Mouse (Mus musculus) neural tube, embryonic 14.5 days (tissue): ENCODE measurements at regions not wholly inside any gene's neighbourhood (a gene's known extent, or its start where the extent isn't known, plus 50 kb on each side); places are given as distances from the start of the nearest gene placed in this dataset.

Source experiments
- ATAC-seq: fragments of 200-750 bp; cut with Nextera tagmentation; 2 replicates; pipeline ENCODE4 v1.8.0; 2017; ENCODE audit warnings: low read depth, mild to moderate bottlenecking, moderate TSS enrichment, moderate library complexity
- H3K27ac ChIP-seq: fragments of 300-500 bp; sonication (generic); 2 replicates; pipeline ENCODE4 v1.5.1; 2014; ENCODE audit warnings: low read depth, mild to moderate bottlenecking, control low read depth, low read length, moderate library complexity, mixed read lengths
- H3K27me3 ChIP-seq: fragments of 300-500 bp; sonication (generic); 2 replicates; pipeline ENCODE4 v1.6.1; 2014; ENCODE audit warnings: low read length; ENCODE audit not compliant: control insufficient read depth, insufficient read depth
- H3K36me3 ChIP-seq: fragments of 300-500 bp; sonication (generic); 2 replicates; pipeline ENCODE4 v1.6.1; 2014; ENCODE audit warnings: low read length, mixed read lengths; ENCODE audit not compliant: control insufficient read depth, insufficient read depth
- H3K4me1 ChIP-seq: fragments of 300-500 bp; sonication (generic); 2 replicates; pipeline ENCODE4 v1.6.1; 2014; ENCODE audit warnings: low read length; ENCODE audit not compliant: control insufficient read depth, insufficient read depth
- H3K4me2 ChIP-seq: fragments of 300-500 bp; sonication (generic); 2 replicates; pipeline ENCODE4 v1.6.1; 2014; ENCODE audit warnings: mild to moderate bottlenecking, low read depth, low read length, control low read depth
- H3K4me3 ChIP-seq: fragments of 300-500 bp; sonication (generic); 2 replicates; pipeline ENCODE4 v1.5.1; 2014; ENCODE audit warnings: low read depth, low read length, control low read depth, mixed read lengths
- H3K9ac ChIP-seq: fragments of 300-500 bp; sonication (generic); replicated peaks from 2 replicates; pipeline ENCODE4 v1.6.1; 2014; ENCODE audit warnings: low read depth, mild to moderate bottlenecking, control low read depth, low read length, mixed read lengths
- H3K9me3 ChIP-seq: fragments of 300-500 bp; sonication (generic); 2 replicates; pipeline ENCODE4 v1.6.1; 2016; ENCODE audit warnings: low read length; ENCODE audit not compliant: control insufficient read depth
- WGBS: fragments of 180-500 bp; shearing (Covaris S2); extraction: QIAGEN DNeasy Blood & Tissue Kit; methylation state at CpG from one replicate; pipeline ENCODE4 v1.1.7; 2014; 5-methylcytosine and 5-hydroxymethylcytosine counted together

GRCm38 (mm10) chr13:112228846-112229245, 59.4 kb upstream of the Ankrd55 start:
- WGBS = 88% methylated on average over 4 of the region's 4 CpGs
- H3K27ac ChIP-seq = no peak overlapping the region

DNA sequence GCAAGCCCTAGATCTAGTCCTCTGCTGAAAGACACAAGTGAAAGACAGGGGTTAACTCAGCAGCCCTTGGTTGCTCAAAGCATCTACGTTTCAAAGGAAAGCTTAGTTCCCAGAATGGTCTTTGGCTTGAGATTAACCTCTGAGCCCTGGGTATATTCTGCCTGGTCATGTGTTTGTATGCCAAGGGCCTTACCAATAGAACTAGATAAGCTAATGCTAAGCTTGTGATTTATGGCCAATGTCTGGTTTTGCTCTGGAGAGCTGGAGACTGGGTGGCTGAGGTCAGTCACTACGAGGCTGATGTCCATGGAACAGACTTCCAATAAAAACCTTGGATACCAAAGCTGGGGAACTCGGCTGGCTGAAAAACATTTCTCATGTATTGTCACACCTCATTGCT, 58.1 kb upstream of the Ankrd55 start:
- Histone ChIP-seq H3K27ac (no peak overlapping the region), H3K36me3 (no peaks in the 10 kb centered on the region), H3K4me1 (no peaks in the 10 kb centered on the region), H3K27me3 (no peaks in the 10 kb centered on the region), H3K4me2 (no peak overlapping the region), H3K4me3 (no peak overlapping the region), H3K9me3 (no peaks in the 10 kb centered on the region; the same call in 1 of the 2 replicates), H3K9ac (no peak overlapping the region)
- 65% methylated on average over 3 of the region's 3 CpGs for WGBS
- no peak for ATAC-seq

More at GRCm38 (mm10) chr13:112228846-112229245, 59.4 kb upstream of the Ankrd55 start:
- Histone ChIP-seq H3K36me3 (no peaks in the 10 kb centered on the region), H3K9ac (no peak overlapping the region), H3K4me1 (no peaks in the 10 kb centered on the region), H3K9me3 (no peaks in the 10 kb centered on the region), H3K4me2 (no peak overlapping the region), H3K4me3 (no peak overlapping the region), H3K27me3 (no peaks in the 10 kb centered on the region)
- ATAC-seq = no peak

- 0 out of 2 replicates have a peak, but pooled peaks cover 3% of the 10 kb centered on the region for H3K27me3 ChIP-seq
- WGBS = 87% methylated on average over 6 of the region's 6 CpGs
- H3K36me3 ChIP-seq = no peaks in the 10 kb centered on the region
- H3K4me1 ChIP-seq = no peaks in the 10 kb centered on the region
- H3K4me3 ChIP-seq = no peak overlapping the region
- no peak for ATAC-seq
- no peaks in the 10 kb centered on the region; the same call in 1 of the 2 replicates for H3K9me3 ChIP-seq
- H3K9ac ChIP-seq = no peak overlapping the region
- H3K27ac ChIP-seq = no peak overlapping the region
- no peak overlapping the region for H3K4me2 ChIP-seq
Measured at GRCm38 (mm10) chr13:112234695-112235094, 53.6 kb upstream of the Ankrd55 start.

DNA sequence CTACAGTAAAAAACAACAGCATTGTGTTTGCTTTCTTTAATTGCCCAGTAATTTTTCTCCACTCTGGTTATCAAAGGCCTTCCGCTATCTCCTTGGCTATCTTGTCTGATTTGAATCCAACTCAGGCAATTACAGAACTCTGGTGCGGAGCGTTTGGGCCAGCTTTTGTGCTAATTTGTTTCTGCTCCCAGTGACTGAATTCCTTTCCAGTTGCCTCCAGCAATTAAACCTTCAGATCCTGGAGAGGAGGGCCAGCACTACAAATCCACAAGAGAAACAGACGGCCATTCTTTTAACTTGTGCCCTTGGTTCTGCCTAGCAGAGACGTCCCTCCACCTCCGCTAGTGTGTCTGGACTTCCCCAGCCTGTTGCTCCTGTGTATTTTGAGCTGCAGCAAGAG, 51.3 kb upstream of the Ankrd55 start:
- no peak overlapping the region for H3K27ac ChIP-seq
- no peaks in the 10 kb centered on the region; the same call in 1 of the 2 replicates for H3K9me3 ChIP-seq
- WGBS = 60% methylated on average over 6 of the region's 6 CpGs
- H3K36me3 ChIP-seq = no peaks in the 10 kb centered on the region
- no peak overlapping the region for H3K4me3 ChIP-seq
- no peak overlapping the region for H3K4me2 ChIP-seq
- 0 out of 2 replicates have a peak, but pooled peaks cover 3% of the 10 kb centered on the region for H3K4me1 ChIP-seq
- H3K27me3 ChIP-seq = 0 out of 2 replicates have a peak, but pooled peaks cover 3% of the 10 kb centered on the region
- no peak overlapping the region for H3K9ac ChIP-seq
- ATAC-seq = no peak

DNA sequence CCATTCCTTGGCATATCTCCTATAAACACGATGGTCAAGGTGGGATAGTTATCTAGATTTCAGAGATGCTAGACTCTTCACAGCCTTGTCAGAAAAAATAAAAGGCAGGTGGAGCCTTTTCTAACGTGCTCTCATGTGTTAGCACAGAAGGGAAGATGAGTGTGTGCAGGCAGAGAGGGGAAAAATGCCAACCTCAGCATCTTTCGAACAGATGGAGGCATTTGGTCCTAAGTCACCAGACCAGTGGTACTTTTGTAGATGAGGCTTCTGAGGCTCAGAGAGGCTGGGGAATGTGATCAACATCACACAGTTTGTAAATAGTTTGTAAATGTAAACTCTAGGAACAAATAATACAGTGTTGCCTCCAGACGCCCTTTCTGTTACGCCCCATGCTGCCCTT, 50.9 kb upstream of the Ankrd55 start:
- Histone ChIP-seq H3K9ac (no peak overlapping the region), H3K27me3 (0 out of 2 replicates have a peak, but pooled peaks cover 3% of the 10 kb centered on the region), H3K4me1 (0 out of 2 replicates have a peak, but pooled peaks cover 3% of the 10 kb centered on the region), H3K9me3 (no peaks in the 10 kb centered on the region; the same call in 1 of the 2 replicates), H3K4me2 (no peak overlapping the region), H3K4me3 (no peak overlapping the region), H3K36me3 (no peaks in the 10 kb centered on the region), H3K27ac (no peak overlapping the region)
- ATAC-seq = no peak
- WGBS = 80% methylated on average over 5 of the region's 5 CpGs

DNA sequence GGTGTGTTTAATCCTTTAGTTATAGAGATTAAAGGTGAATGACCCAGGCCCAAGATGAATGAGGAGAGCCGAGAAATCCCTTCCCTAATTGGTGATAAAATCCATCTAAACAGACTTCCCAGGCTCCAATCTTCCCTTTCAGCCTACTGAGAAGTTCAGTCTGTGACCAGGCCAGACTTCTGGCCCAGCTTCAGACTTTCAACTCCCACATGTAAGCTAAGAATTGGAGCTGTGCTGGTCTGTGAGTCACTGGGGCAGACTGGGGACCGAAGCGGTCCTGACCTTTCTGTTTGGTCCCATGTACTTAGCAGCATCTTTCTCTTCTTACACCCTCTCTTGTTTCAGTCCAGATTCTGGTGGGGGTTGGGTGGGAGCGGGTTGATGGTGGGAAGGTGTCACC, 50.3 kb upstream of the Ankrd55 start:
- no peak overlapping the region for H3K27ac ChIP-seq
- no peak overlapping the region for H3K4me2 ChIP-seq
- no peak overlapping the region for H3K4me3 ChIP-seq
- no peak overlapping the region for H3K9ac ChIP-seq
- no peaks in the 10 kb centered on the region; the same call in 1 of the 2 replicates for H3K9me3 ChIP-seq
- ATAC-seq = no peak
- WGBS = 67% methylated on average over 4 of the region's 4 CpGs
- 0 out of 2 replicates have a peak, but pooled peaks cover 3% of the 10 kb centered on the region for H3K27me3 ChIP-seq
- no peaks in the 10 kb centered on the region for H3K36me3 ChIP-seq
- H3K4me1 ChIP-seq = 0 out of 2 replicates have a peak, but pooled peaks cover 3% of the 10 kb centered on the region
